Mouse (Mus musculus) urinary bladder, postnatal 0 days (tissue): ENCODE results near the gene Kansl1l. TPM values are rescaled to one million over a fixed set of nuclear protein-coding genes. Genes with fewer than 3 reads are reported as not detected.

Experiments used
- polyA plus RNA-seq: library from polyadenylated mRNA; unstranded; fragments of >200 nt; fragmentation: Nextera tagmentation; extraction: Ambion mirVana; gene quantifications from 2 replicates; pipeline ENCODE4 v1.2.1, GENCODE M21; 2015

Kansl1l gene
- polyA plus RNA-seq, result 5.7 and 6.2 TPM in 2 replicates

DNA sequence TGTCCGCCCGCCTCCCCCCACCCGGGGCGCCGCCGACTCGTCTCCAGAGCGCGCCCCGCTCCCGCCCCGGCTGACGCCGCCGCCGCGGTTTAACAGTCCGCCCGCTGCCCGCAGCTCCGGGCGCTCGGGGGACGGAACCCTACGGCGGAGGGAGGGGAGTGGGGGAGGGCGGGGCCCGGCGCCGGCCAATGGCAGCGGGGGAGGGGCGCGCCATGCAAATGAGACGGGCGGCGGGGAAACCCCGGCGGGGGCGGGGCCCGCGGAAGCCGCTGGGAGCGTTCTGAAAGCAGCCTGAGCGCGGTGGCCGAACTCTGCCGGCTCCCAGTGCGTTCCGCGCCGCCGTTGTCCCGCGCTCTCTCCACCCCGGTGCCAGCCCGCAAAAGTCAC lies at the start of gene Kansl1l:
Kansl1l (minus strand) TSS at position 110 of the 387 bp plus-strand sequence.

DNA sequence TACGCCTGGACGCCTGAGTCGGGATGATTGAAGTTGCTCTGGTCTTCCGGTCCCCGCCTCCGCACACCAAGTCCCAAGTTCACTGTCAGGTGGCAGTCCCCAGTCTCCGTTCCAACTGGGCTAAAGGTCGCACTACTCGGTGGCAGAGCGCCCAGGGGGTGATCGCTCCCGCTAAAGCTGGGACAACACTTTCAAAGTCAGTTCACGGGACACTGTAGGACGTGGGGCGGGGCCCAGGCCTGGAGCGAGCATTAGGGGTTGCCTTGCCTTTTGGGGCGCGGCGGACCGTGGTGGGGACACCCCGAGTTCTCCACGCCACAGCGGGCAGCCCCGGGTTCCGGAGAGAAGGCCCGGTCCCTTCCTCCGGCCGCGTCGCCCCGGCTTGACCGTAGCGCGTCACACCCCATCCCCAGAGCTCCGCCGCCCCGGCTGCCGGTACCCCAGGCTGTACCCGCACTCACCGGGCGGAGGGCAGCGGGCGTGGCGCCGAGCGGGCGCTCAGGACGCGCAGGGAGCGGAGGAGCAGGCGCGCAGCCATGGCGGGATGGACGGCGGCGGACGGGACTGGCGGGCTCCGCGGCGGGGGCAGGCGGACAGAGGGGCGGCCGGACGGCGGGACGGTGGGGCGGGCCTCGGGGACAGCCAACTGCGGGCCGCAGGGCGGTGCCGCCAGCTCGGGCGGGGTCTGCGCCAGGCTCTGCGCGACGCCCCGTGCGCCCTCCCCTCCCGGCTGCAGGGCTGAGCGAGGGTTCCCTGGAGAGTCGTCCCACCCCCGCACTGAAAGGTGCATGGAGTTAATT lies 45.5 kb upstream of the Kansl1l start, which contains the start of gene Acadl:
Acadl (minus strand) TSS at position 566 of the 800 bp plus-strand sequence.

DNA sequence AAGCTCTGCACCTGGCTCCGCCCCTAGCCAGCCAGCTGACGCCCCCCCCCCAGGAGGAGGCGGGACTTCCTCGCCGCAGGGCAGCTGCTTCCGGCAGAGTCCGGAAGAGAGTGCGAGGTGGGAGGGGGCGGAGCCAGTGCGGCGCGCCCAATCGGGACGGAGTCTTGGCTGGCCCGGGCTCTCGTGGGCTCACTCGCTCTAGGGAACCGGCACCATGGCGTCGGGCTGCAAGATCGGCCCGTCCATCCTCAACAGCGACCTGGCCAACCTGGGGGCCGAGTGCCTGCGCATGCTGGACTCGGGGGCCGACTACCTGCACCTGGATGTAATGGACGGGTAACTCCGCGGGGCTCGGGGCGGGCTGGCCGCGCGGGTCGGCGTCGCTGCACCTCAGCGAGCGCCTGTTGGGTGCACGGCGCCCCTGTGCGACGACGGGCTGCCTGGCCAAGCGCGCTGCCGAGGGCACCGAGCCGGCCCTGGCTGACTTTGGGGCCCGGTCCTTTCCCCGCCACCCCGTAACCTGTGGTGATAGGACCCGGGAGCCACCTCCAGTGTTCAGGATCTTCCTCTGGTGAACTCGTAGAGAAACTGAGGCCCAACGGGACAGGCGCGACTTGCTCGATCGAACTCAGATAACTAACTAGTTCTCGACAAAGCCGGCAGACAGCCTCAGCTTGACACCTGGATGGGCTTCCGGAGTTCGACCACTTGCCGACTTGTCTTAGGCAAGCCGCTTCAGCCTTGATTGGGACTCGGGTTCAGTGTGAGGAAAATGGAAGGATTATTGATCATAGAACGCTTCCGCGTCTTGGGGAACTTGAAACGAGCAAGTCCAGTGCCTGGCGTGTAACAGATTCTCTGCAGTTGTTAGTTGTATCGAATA lies 116.4 kb downstream of the Kansl1l start, which contains the start of gene Rpe:
Rpe (plus strand) TSS at position 139 of the 883 bp plus-strand sequence.

Other genes starting within 250 kb of the Kansl1l start
- 22.6 and 27.5 TPM in 2 replicates for gene Rpe, start 116.7 kb downstream of the Kansl1l start, polyA plus RNA-seq
- gene Acadl, start 45.7 kb upstream of the Kansl1l start, polyA plus RNA-seq, result 317 and 384 TPM in 2 replicates
- gene Myl1, start 127.8 kb upstream of the Kansl1l start, polyA plus RNA-seq, result 0.99 and 3.1 TPM in 2 replicates
- gene Lancl1, start 221.3 kb upstream of the Kansl1l start, polyA plus RNA-seq, result 58.9 and 66.4 TPM in 2 replicates